Mouse (Mus musculus) bone marrow, adult 2 months (tissue): ENCODE measurements around the gene Auts2. TPM values are rescaled to one million over a fixed set of nuclear protein-coding genes. Genes with fewer than 3 reads are reported as not detected.

Experiments
- H3K27ac ChIP-seq: fragments of 200-500 bp; 2 replicates; pipeline ENCODE4 v1.5.1; 2012; ENCODE audit warnings: low read depth, mild to moderate bottlenecking, control low read depth, inconsistent platforms, low read length; ENCODE audit not compliant: control insufficient read depth, poor library complexity, insufficient read depth
- H3K4me1 ChIP-seq: fragments of 200-500 bp; 2 replicates; pipeline ENCODE4 v1.6.1; 2011; ENCODE audit warnings: low read length; ENCODE audit not compliant: control insufficient read depth, insufficient read depth
- H3K4me3 ChIP-seq: fragments of 200-500 bp; replicated peaks from 2 replicates; pipeline ENCODE3; 2011; ENCODE audit warnings: mild to moderate bottlenecking, low read depth, low read length, control low read depth; ENCODE audit not compliant: control insufficient read depth
- CTCF ChIP-seq: fragments of 200-500 bp; IDR thresholded peaks from 2 replicates; pipeline ENCODE4 v1.5.1; 2011; ENCODE audit warnings: low read length, control low read depth; ENCODE audit not compliant: control insufficient read depth, insufficient read depth
- POLR2A ChIP-seq: fragments of 200-500 bp; IDR thresholded peaks from 2 replicates; pipeline ENCODE4 v1.6.1; 2011; ENCODE audit warnings: low read depth, mild to moderate bottlenecking, control low read depth, low read length, borderline replicate concordance; ENCODE audit not compliant: control insufficient read depth
- WGBS: fragments of 180-500 bp; shearing (Covaris S2); methylation state at CpG from one replicate; pipeline ENCODE4 v1.1.7; 2018; 5-methylcytosine and 5-hydroxymethylcytosine counted together
- polyA plus RNA-seq: library from polyadenylated mRNA; stranded (reverse); fragments of >200 nt; gene quantifications from 2 replicates; pipeline ENCODE4 v1.2.4, GENCODE M21; 2011; ENCODE audit warnings: low replicate concordance; ENCODE audit not compliant: missing spikeins, insufficient read depth, insufficient read length

Auts2 gene
- polyA plus RNA-seq, 1 experiment: 1.5 TPM

DNA sequence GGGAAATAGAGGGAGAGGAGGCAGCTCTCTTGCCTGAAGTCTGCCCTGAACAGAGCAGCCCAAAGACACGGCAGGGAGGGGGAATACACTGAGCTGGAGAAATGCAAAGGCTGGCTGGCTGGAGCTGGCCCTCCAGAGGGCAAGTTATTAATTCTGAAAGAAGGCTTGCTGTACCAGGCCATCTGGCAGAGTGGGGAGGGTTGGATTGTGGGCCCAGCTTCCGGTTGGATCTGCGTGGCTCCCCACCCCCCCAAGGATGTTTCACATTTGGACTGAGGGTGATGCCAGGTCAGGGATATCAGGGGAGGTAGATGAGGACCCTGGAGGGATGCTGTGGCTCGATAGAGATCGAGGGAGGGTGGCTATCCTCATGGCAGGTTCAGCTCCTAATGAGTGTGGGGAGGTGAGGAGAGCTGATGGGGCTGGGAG lies 968.0 kb downstream of the Auts2 start:
- no peak overlapping the region for H3K4me3 ChIP-seq
- H3K27ac ChIP-seq: no peak overlapping the region
- no peaks in the 10 kb centered on the region for H3K4me1 ChIP-seq
- WGBS: 72% methylated on average over 5 of the region's 5 CpGs
- no peak for TF ChIP-seq CTCF
- TF ChIP-seq POLR2A: no peak

DNA sequence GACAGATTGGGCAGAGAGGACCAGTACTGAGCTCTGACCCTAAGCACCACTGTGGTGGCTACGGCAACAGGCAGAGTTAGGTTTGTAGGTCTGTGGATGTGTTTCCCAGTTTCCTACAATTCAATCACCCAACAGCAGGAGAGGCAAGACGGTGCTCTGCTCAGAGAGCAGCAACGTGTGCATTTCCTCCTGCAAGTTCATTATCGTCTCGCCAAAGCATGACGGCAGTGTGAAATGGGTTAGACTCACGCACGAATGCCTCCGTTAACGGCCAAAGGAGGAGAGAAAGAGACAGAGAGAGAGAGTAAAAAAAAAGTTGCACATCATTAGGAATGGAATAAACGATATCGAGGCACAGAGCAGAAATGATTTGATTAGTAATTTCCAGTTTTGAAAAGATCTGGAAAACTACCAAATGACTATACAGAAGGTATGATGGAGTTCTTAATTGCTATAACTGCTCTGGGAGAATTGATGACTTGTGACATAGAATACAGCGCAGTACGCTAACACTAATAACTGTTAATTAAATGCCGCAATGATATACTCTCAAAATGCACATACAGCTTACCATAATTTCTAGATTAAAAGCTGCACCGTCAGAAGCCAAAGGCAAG lies 968.6 kb downstream of the Auts2 start:
- H3K4me1 ChIP-seq: no peaks in the 10 kb centered on the region
- no peak for TF ChIP-seq POLR2A
- no peak for TF ChIP-seq CTCF
- WGBS: 87% methylated on average over 16 of the region's 16 CpGs
- no peak overlapping the region for H3K27ac ChIP-seq
- H3K4me3 ChIP-seq: no peak overlapping the region

DNA sequence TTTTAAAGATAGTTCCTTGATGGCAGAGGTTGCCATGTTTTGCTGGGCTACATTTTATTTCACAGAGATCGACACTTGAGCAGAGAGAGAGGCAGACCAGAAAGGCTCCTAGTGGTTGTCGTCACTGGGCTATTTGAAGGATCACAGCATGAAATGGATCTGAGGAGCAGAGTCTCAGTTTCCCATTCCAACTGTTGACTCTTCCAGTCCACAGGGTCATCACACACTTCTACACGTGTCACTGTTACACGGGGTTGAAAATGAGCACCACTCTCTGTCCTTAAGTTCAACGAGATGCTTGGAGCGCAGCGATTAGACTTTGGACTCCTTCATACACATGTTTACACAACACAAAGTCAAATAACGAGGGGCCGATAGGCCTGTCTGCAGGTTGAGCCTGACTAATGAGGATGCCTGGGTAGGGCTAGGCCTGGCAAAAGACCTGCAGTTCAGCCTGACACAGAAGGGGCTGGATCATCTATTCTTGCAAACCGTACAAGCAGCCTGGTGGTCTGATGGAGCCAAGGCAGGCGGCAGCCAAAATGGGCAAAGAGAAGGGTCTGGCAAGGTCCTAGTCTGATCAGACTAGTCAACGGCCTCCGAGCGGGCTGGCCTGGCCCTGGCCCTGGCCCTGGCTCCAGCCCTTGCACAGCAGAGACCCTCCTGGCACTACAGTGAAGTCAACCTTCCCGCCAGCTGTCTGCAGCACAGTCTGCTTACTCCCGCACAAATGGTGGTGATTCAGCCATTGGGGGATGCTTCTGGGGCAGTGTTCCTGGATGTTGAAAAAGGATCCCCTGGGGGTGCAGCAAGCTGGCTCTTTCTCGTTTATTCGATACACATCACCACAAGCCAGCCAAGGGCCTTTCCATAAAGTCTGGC lies 969.6 kb downstream of the Auts2 start:
- WGBS: 86% methylated on average over 18 of the region's 18 CpGs
- Histone ChIP-seq H3K27ac (no peak overlapping the region), H3K4me1 (no peaks in the 10 kb centered on the region), H3K4me3 (no peak overlapping the region)
- TF ChIP-seq POLR2A (no peak), CTCF (no peak)

DNA sequence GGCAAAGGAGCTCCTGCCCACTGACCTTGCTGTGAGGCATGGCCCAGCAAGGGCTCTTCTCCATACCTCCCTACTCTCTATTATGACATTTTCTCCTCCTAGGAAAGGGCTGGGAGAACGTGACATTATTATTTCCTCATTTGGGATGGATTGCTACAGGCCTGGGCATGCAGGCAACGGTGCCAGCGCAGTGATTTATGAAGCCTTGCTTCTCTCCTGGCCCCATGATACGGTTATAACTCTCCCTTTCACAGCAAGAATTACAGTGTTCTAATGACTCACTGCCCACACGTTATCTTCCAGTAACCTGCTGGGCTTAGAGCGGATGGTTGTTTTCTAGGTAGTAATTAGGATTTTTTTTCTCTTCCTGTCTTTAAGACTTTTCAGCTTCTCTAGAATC lies 977.1 kb downstream of the Auts2 start:
- TF ChIP-seq CTCF: no peak
- no peak for TF ChIP-seq POLR2A
- Histone ChIP-seq H3K4me3 (no peak overlapping the region), H3K4me1 (no peaks in the 10 kb centered on the region), H3K27ac (no peak overlapping the region)
- 68% methylated on average over 6 of the region's 6 CpGs for WGBS

DNA sequence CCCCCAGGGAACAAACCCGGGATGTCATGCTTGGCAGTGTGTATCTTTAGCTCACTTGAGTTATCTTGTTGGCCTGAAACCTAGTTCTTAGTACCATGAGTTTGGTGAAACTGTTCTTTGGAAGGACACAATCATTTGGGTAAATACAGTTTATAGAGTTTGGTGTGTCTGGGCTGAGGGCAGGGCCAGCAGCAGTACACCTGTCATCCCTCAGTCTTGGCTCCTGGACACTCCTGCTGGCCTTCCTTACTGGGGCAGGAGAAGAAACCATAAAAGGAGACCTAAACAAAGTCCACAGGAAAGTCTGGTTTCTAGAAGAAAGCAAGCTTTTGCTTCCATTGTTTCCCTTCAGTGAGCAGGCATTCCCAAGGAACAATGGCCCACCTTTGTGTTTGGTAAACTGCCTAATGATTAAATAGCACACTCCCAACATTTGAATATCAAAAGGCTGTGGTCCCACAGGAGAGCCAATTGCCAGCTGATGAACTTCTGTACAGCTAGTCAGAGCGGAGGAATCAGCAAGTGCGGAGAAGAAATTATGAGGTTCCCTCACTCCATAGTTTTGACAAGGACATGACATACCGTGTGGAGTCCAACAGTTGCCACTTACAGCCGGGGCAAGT lies 979.4 kb downstream of the Auts2 start:
- TF ChIP-seq POLR2A: no peak
- TF ChIP-seq CTCF: no peak
- WGBS: 78% methylated on average over 5 of the region's 5 CpGs
- no peak overlapping the region for H3K4me3 ChIP-seq

DNA sequence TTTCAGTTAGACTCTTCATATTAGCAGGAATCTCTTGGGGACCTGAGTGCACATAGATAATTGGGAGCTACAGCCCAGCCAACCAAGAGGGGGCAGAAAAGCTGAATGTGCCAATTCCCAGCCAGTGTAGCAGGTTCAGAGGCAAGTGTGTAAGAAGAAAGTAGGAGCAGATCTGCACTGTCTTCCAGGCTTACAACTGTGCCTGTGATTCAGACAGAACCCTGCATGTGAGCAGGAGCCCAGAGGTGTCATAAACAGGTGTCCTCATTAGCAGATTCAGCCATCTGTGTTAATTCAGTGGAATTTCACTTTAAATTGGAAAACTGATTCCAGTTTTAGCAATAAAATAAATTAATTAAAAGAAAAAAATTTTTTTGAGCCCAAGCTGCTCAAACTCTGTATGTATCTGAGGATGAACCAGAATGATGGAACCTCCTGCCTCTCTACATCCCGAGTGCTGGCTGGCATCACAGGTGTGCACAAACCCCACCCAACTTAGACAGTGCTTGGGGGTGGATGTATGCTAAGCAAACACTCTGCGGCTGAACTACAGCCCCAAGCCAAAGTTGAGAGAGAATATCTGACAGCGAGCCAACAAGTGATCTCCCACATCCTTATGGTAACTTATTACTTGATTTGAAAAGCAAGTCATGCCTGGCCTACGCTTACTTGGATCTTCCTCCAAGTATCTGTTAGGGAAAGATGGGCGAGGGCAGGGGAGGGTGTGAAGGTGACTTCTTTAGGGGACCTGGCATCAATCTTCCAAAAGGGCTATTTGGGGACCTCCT lies 982.2 kb downstream of the Auts2 start:
- Histone ChIP-seq H3K4me1 (no peaks in the 10 kb centered on the region), H3K4me3 (no peak overlapping the region), H3K27ac (no peak overlapping the region)
- WGBS: 79% methylated on average over 5 of the region's 5 CpGs
- TF ChIP-seq CTCF: no peak
- no peak for TF ChIP-seq POLR2A

More for the DNA sequence above, 979.4 kb downstream of the Auts2 start:
- no peak overlapping the region for H3K27ac ChIP-seq
- H3K4me1 ChIP-seq: no peaks in the 10 kb centered on the region

DNA sequence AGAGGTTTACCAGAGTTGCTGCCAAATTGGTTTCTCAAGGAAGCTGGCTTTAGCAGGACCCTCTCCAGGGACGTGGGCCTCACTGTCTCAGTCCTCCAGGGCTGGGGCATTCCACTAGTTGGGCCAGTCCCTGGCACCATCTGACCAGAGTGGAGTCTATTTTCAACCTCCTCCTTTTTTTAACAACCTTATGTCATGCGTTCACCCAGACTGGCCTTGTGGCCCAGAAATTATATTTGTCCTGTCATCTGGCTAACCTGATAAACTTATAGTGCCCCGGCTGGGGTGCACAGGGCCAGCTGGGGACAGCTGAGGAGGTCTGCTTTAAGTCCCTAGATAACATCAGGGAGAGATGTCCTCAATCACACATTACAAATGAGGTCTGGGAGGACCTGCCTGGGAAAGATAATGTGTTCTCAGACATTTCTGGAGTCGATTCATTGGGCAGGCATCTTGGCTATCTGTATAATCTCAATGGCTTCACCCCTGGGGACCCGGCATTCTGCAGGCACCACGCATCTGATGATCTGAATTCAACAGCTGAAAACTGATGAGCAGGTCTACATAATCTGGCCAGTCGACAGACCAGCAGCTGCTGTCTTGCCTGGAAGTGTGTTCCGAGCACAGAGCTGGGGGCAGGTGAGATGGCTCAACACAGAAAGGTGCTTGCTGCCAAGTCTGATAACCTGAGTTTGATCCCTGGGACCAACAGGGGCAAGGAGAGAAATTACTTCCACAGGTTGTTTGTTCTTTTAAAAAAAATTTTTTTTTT lies 984.6 kb downstream of the Auts2 start:
- no peak overlapping the region for H3K27ac ChIP-seq
- WGBS: 74% methylated on average over 8 of the region's 8 CpGs
- H3K4me1 ChIP-seq: no peaks in the 10 kb centered on the region
- no peak overlapping the region for H3K4me3 ChIP-seq
- TF ChIP-seq POLR2A (no peak), CTCF (no peak)
